Mouse (Mus musculus): ENCODE measurements around the gene Ablim1.

- no peak for TF ChIP-seq CTCF (IDR thresholded peaks at IDR 0.05; ENCODE audit: low read depth, low read length)
- no peak for TF ChIP-seq POLR2A (IDR thresholded peaks at IDR 0.05; ENCODE audit: extremely low read depth, insufficient read depth, low read length)
These were observed 10.1 kb downstream of the Ablim1 start for GRCm38 (mm10) chr19:57304666-57305065.

Measured in liver, adult 2 months (tissue).